Mouse (Mus musculus): Measurements from ENCODE around the gene Abca9. TPM values are rescaled to one million over a fixed set of nuclear protein-coding genes. Genes with fewer than 3 reads are reported as not detected.
A peak's percentile ranks its signal among the peaks of the same experiment; 100 is the strongest.

Abca9 gene
- total RNA-seq, 2 experiments from 2014 or later: 8.8 to 10.2 TPM

GRCm38 (mm10) chr11:110091328-110091727 lies 76.7 kb downstream of the Abca9 start:
- intact Hi-C loops (cut with DNase I): no loop called here
- no peak for DNase-seq

- intact Hi-C loops (cut with DNase I): no loop called here
- DNase-seq: no peak
These were observed 95.8 kb downstream of the Abca9 start for GRCm38 (mm10) chr11:110072158-110072557.

GRCm38 (mm10) chr11:110061032-110061431 lies 107.0 kb downstream of the Abca9 start:
- intact Hi-C loops (cut with DNase I): no loop called here
- peak in 1 of 2 experiments; percentile 5 for DNase-seq

- no peak for DNase-seq
- intact Hi-C loops (cut with DNase I): no loop called here
These were observed 107.9 kb downstream of the Abca9 start for GRCm38 (mm10) chr11:110060127-110060526.

GRCm38 (mm10) chr11:110053681-110054080 lies 114.3 kb downstream of the Abca9 start:
- DNase-seq: no peak
- intact Hi-C loops (cut with DNase I): no loop called here

Other genes starting within 250 kb of the Abca9 start
- 10 to 100 TPM; 12.0 to 12.3 TPM for gene Abca8b, start 172.4 kb downstream of the Abca9 start, total RNA-seq (2021)
- 10 to 100 TPM; 24.7 to 30.4 TPM for gene Abca8a, start 72.2 kb downstream of the Abca9 start, total RNA-seq (2021)
- 1 to 10 TPM; 2.4 to 2.7 TPM for gene Abca6, start 83.6 kb upstream of the Abca9 start, total RNA-seq (2021)
- 1 to 10 TPM; 7.2 to 7.3 TPM for gene Abca5, start 169.5 kb upstream of the Abca9 start, total RNA-seq (2021)
- gene Map2k6, start 230.9 kb upstream of the Abca9 start, total RNA-seq (2021): 10 to 100 TPM; 43.6 to 50.1 TPM

All from gastrocnemius, postnatal 36 days (tissue).